Mouse (Mus musculus) myocyte (in vitro differentiated cells): Measurements from ENCODE around the gene Ktn1. TPM values are rescaled to one million over a fixed set of nuclear protein-coding genes. Genes with fewer than 3 reads are reported as not detected.

Experiments
- H3K27me3 ChIP-seq: one replicate; pipeline ENCODE4 v1.6.1; 2011; ENCODE audit not compliant: control insufficient read depth, insufficient read depth, insufficient read length
- H3K36me3 ChIP-seq: one replicate; pipeline ENCODE4 v1.6.1; 2011; ENCODE audit not compliant: control insufficient read depth, insufficient read depth
- H3K4me2 ChIP-seq: one replicate; pipeline ENCODE4 v1.6.1; 2011; ENCODE audit warnings: low read depth, control low read depth
- H3K4me3 ChIP-seq: one replicate; pipeline ENCODE4 v1.5.1; 2011; ENCODE audit warnings: mild to moderate bottlenecking, control low read depth, moderate library complexity
- H3K79me2 ChIP-seq: one replicate; pipeline ENCODE4 v1.6.1; 2011; ENCODE audit not compliant: control insufficient read depth, insufficient read depth
- H3ac ChIP-seq: one replicate; pipeline ENCODE4 v1.6.1; 2011; ENCODE audit not compliant: control insufficient read depth, insufficient read length
- CEBPB ChIP-seq: IDR thresholded peaks from 2 replicates; pipeline ENCODE4 v1.6.1; 2011; ENCODE audit warnings: mild to moderate bottlenecking, moderate library complexity; ENCODE audit not compliant: poor library complexity, insufficient read depth, severe bottlenecking
- E2F4 ChIP-seq: IDR thresholded peaks from one replicate; pipeline ENCODE4 v1.6.1; 2011; ENCODE audit warnings: mild to moderate bottlenecking, control low read depth, moderate library complexity; ENCODE audit not compliant: insufficient read depth
- MAX ChIP-seq: IDR thresholded peaks from one replicate; pipeline ENCODE4 v1.6.1; 2011; ENCODE audit warnings: low read depth, mild to moderate bottlenecking, control low read depth
- MYOD1 ChIP-seq, 3 experiments: IDR thresholded peaks; one replicate each; pipeline ENCODE4 v1.6.1; 2011; ENCODE audit warnings: control low read depth in 2 of 3, low read depth in 2 of 3, mild to moderate bottlenecking in 2 of 3, moderate library complexity in 1 of 3; ENCODE audit not compliant: insufficient read length in 2 of 3, control insufficient read depth in 1 of 3
- MYOG ChIP-seq, 3 experiments: IDR thresholded peaks; one replicate each; pipeline ENCODE4 v1.6.1; 2011; ENCODE audit warnings: control low read depth in 2 of 3, low read depth in 2 of 3, mild to moderate bottlenecking in 2 of 3; ENCODE audit not compliant: insufficient read length in 2 of 3, control insufficient read depth in 1 of 3, insufficient read depth in 1 of 3
- POLR2A ChIP-seq: IDR thresholded peaks from one replicate; pipeline ENCODE4 v1.6.1; 2011; ENCODE audit warnings: low read depth, mild to moderate bottlenecking, control low read depth, moderate library complexity; ENCODE audit not compliant: insufficient read length
- POLR2AphosphoS2 ChIP-seq: IDR thresholded peaks from one replicate; pipeline ENCODE4 v1.6.1; 2011; ENCODE audit warnings: low read depth, control low read depth; ENCODE audit not compliant: insufficient read length
- REST ChIP-seq: IDR thresholded peaks from one replicate; pipeline ENCODE4 v1.6.1; 2011; ENCODE audit warnings: mild to moderate bottlenecking, control low read depth, moderate library complexity; ENCODE audit not compliant: insufficient read depth, insufficient read length
- SRF ChIP-seq: IDR thresholded peaks from one replicate; pipeline ENCODE4 v1.6.1; 2011; ENCODE audit warnings: low read depth; ENCODE audit not compliant: control insufficient read depth, insufficient read length
- TCF12 ChIP-seq: IDR thresholded peaks from one replicate; pipeline ENCODE4 v1.6.1; 2011; ENCODE audit warnings: mild to moderate bottlenecking, control low read depth; ENCODE audit not compliant: poor library complexity, insufficient read depth, severe bottlenecking
- TCF3 ChIP-seq: IDR thresholded peaks from one replicate; pipeline ENCODE4 v1.6.1; 2011; ENCODE audit warnings: low read depth, control low read depth; ENCODE audit not compliant: insufficient read length
- USF1 ChIP-seq: IDR thresholded peaks from one replicate; pipeline ENCODE4 v1.6.1; 2011; ENCODE audit warnings: low read depth, mild to moderate bottlenecking, control low read depth, moderate library complexity
- polyA plus RNA-seq: library from polyadenylated mRNA; unstranded; fragments of >200 nt; fragmentation: generic; extraction: Trizol; gene quantifications from one replicate; pipeline ENCODE4 v1.2.1, GENCODE M21; 2012; ENCODE audit warnings: missing spikeins

Ktn1 gene
- polyA plus RNA-seq: 16.8 TPM

DNA sequence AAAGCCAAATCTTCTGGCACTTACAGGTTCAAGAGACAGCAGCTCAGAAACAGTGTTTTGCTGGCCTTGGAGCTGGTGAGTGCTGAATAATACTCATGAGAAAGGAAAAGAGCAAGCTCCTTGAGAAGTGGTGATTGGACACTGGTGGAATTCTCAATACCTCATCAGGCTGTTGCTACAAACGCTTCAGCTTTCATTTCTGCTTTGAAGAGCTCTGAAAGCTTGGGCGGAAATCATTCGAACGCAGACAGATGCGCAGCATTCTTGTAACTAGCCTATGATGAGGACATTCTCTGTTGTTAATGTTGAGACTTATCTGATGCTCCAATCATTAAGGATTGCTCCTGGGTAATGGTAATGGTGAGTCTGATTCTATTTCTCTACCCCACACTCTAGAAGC, at the start of gene Ktn1:
Gene Ktn1 (plus strand): TSS at position 231 of the 400 bp plus-strand sequence.
- Histone ChIP-seq H3ac (peak within 1 kb of the TSS; percentile 75), H3K4me3 (peak within 1 kb of the TSS; percentile 78), H3K79me2 (peaks cover 36% of the 10 kb centered on the region), H3K36me3 (no peaks in the 10 kb centered on the region), H3K4me2 (peak within 1 kb of the TSS; percentile 95), H3K27me3 (no peaks in the 10 kb centered on the region)
- TF ChIP-seq SRF: no peak
- TF ChIP-seq POLR2AphosphoS2: no peak

DNA sequence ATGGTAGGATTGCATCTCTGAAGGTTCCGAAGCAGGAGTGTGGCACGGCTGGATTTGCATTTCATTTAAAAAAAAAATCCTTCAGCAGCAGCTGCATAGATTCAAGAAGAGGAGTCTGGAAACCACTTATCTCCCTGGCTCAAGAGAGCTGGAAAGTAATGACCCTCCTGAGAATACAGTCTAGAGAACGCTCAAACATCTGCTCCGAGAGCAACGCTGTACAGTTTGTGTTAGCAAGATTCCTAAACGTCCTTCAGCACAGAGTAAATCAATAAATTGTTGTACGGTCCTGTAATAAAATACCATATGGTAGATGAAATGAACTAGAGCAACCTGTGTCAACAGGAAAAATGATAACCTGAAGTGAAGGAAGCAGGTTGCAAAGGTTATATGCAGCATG, 35.0 kb upstream of the Ktn1 start:
- H3K79me2 ChIP-seq: no peaks in the 10 kb centered on the region
- TF ChIP-seq E2F4 (no peak), POLR2A (no peak), REST (no peak), SRF (no peak), MYOG (IDR thresholded peaks at IDR 0.05; ENCODE audit: control insufficient read depth in 1 of 3, insufficient read depth in 1 of 3, insufficient read length in 2 of 3, low read depth in 2 of 3) (no peak), CEBPB (no peak), USF1 (no peak), MYOD1 (IDR thresholded peaks at IDR 0.05; ENCODE audit: control insufficient read depth in 1 of 3, insufficient read length in 2 of 3, low read depth in 2 of 3) (no peak), TCF3 (no peak), MAX (no peak), TCF12 (no peak), POLR2AphosphoS2 (no peak)
- H3ac ChIP-seq: no peak overlapping the region
- H3K27me3 ChIP-seq: no peaks in the 10 kb centered on the region
- H3K36me3 ChIP-seq: no peaks in the 10 kb centered on the region
- no peak overlapping the region for H3K4me2 ChIP-seq
- H3K4me3 ChIP-seq: no peak overlapping the region

DNA sequence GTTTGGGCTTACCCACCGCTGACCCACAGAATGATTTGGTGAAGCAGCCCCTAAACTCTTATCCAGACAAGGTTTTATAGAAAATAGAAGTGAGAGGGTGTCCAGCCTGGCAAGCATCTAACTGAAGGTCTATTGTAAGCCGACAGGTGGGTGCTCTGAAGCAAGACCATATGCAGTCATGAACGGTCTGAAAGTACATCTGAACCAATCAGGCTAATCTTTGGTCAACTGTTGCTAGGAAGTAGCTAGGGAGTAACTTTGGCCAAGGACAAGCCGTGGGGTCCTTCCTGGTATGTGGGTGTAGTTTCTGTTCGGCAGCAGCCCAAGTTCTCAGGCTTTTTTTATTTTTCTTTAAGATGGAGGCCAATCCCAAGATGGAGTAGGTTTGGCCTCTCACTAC, 29.4 kb upstream of the Ktn1 start:
- no peak overlapping the region for H3ac ChIP-seq
- H3K36me3 ChIP-seq: no peaks in the 10 kb centered on the region
- H3K4me3 ChIP-seq: no peak overlapping the region
- H3K4me2 ChIP-seq: no peak overlapping the region
- no peaks in the 10 kb centered on the region for H3K27me3 ChIP-seq
- TF ChIP-seq TCF3: no peak
- TF ChIP-seq MYOG (IDR thresholded peaks at IDR 0.05; ENCODE audit: control insufficient read depth in 1 of 3, insufficient read depth in 1 of 3, insufficient read length in 2 of 3, low read depth in 2 of 3): no peak
- no peak for TF ChIP-seq MYOD1 (IDR thresholded peaks at IDR 0.05; ENCODE audit: control insufficient read depth in 1 of 3, insufficient read length in 2 of 3, low read depth in 2 of 3)
- no peak for TF ChIP-seq SRF
- no peak for TF ChIP-seq POLR2A
- TF ChIP-seq E2F4: no peak
- no peak for TF ChIP-seq REST
- no peak for TF ChIP-seq USF1
- H3K79me2 ChIP-seq: no peaks in the 10 kb centered on the region

DNA sequence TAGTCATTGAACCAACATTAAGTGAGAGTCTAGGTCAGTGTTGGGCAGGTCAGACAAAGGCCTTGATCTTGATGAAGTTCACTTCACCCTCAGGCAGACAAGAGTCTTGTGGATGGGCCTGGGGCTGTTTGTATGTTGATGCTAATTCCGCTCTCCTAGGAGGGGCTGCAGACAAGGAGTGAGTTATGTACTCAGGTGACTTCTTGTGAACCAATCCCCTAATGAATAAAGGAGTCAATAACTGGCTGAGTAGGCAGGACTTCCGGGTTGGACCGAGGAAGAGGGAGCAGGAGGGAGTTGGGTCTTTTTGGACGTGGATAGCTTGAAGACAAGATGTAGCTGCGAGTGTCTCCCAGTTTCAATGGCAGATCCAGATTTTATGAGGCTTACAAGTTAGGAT, 26.3 kb upstream of the Ktn1 start:
- Histone ChIP-seq H3ac (no peak overlapping the region), H3K36me3 (no peaks in the 10 kb centered on the region), H3K4me3 (no peak overlapping the region), H3K79me2 (no peaks in the 10 kb centered on the region), H3K27me3 (no peaks in the 10 kb centered on the region), H3K4me2 (no peak overlapping the region)
- TF ChIP-seq MYOG (IDR thresholded peaks at IDR 0.05; ENCODE audit: control insufficient read depth in 1 of 3, insufficient read depth in 1 of 3, insufficient read length in 2 of 3, low read depth in 2 of 3) (no peak), E2F4 (no peak), POLR2AphosphoS2 (no peak)

DNA sequence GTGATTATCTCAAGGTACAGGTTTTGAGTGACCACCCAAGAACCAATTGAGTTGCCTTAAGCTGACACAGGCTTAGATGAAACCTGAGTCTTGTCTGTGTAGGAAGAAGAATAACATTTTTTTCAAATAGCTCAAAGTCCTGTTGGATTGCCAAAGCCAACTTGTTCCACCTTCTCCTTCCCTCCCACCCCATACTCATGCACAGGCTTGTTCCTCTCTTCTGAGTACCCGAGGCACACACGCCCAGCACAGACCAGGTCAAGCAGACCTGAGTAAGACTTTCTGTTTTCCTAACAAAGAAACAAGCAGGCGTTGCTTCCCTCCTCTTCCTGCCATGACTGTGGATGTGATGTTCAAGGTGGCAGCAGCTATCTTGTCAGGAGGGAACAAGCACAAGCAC, 23.4 kb upstream of the Ktn1 start:
- no peaks in the 10 kb centered on the region for H3K36me3 ChIP-seq
- H3K4me2 ChIP-seq: no peak overlapping the region
- TF ChIP-seq REST (no peak), POLR2AphosphoS2 (no peak), SRF (no peak), MAX (no peak), POLR2A (no peak)

DNA sequence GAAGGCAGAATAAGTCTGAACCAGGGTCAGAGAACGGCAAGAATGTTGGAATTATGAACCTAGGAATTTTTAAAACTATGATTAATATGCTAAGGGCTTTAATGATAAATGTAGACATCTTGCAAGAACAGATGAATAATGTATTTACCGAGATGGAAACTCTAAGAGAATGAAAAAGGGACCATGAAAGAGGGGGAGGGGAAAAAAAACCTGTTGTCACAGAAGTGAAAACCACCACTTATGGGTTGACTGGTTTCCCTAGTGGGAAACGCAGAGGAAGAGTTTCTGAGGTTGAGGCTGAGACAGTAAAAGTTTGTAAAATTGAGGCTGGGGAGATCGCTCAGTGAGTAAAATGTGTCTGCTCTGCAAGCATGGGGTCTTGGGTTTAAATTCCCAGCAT, 22.1 kb upstream of the Ktn1 start:
- H3K36me3 ChIP-seq: no peaks in the 10 kb centered on the region
- no peak overlapping the region for H3ac ChIP-seq
- TF ChIP-seq USF1: no peak
- no peak for TF ChIP-seq MYOD1 (IDR thresholded peaks at IDR 0.05; ENCODE audit: control insufficient read depth in 1 of 3, insufficient read length in 2 of 3, low read depth in 2 of 3)
- TF ChIP-seq E2F4: no peak
- TF ChIP-seq POLR2A: no peak
- no peak for TF ChIP-seq POLR2AphosphoS2
- TF ChIP-seq SRF: no peak
- no peak for TF ChIP-seq REST
- TF ChIP-seq MAX: no peak
- no peak for TF ChIP-seq TCF12
- TF ChIP-seq TCF3: no peak
- TF ChIP-seq CEBPB: no peak
- TF ChIP-seq MYOG (IDR thresholded peaks at IDR 0.05; ENCODE audit: control insufficient read depth in 1 of 3, insufficient read depth in 1 of 3, insufficient read length in 2 of 3, low read depth in 2 of 3): no peak
- H3K27me3 ChIP-seq: no peaks in the 10 kb centered on the region
- no peak overlapping the region for H3K4me3 ChIP-seq
- no peak overlapping the region for H3K4me2 ChIP-seq
- H3K79me2 ChIP-seq: no peaks in the 10 kb centered on the region

More for the DNA sequence above, 23.4 kb upstream of the Ktn1 start:
- Histone ChIP-seq H3K4me3 (no peak overlapping the region), H3K79me2 (no peaks in the 10 kb centered on the region), H3K27me3 (no peaks in the 10 kb centered on the region), H3ac (no peak overlapping the region)
